Mouse (Mus musculus) gastrocnemius, postnatal 4 days (tissue): ENCODE data around the gene Agps. TPM values are rescaled to one million over a fixed set of nuclear protein-coding genes. Genes with fewer than 3 reads are reported as not detected.

Experiments used
- DNase-seq, 2 experiments: peaks; one replicate each; pipeline ENCODE4 v3.0.0; 2021 to 2022; ENCODE audit warnings: low spot score in 2 of 2, mixed read lengths in 2 of 2
- total RNA-seq, 2 experiments: library from RNA; stranded (reverse); gene quantifications; 2 replicates each; pipeline ENCODE4 v1.2.3; 2021

Agps gene
- total RNA-seq, 2 experiments from 2014 or later, result 39.8 to 43.9 TPM

DNA sequence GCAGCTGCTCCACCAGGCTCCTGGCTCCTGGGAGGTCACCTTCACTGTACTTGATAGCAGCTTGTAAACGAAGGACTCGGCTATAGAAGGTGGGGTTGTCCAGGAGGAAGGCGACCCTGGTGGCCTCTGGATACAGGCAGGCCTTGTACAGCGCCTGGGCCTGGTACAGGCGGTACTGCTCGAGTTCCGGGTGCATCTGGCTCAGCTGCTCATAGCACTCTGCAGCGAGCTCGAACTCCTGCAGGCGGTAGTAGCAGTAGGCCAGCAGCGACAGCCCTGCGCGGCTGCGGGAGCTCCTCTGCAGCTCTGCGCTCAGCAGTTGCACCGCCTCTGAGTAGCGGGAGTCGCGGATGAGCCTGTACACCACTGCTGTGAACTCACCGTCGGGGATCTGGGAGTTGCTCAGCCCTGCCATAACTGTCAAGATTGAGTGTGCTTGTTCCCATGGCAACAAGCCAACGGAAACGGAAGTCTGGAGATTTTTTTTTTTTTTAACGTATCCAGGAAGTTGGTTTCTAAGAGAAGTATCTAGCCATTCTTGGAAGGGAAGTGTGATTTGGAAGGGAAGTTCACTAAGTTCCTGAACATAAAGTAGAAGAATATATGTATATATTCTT lies 145.9 kb downstream of the Agps start, which contains the start of gene Ttc30a2:
Ttc30a2 (minus strand) TSS at position 419 of the 617 bp plus-strand sequence.
- DNase-seq, result peak in 1 of 2 experiments; percentile 25

Other genes starting within 250 kb of the Agps start
- 100 to 1,000 TPM; 421 to 501 TPM for gene Hnrnpa3, start 172.9 kb upstream of the Agps start, total RNA-seq
- 10 to 100 TPM; 38.1 to 42.1 TPM for gene Nfe2l2, start 127.5 kb upstream of the Agps start, total RNA-seq
- 1 to 10 TPM; 6.2 to 6.5 TPM for gene Ttc30b, start 106.4 kb downstream of the Agps start, total RNA-seq
- under 1 TPM; 0.21 to 0.22 TPM for gene Ttc30a2, start 146.0 kb downstream of the Agps start, total RNA-seq
- 1 to 10 TPM; 2.0 to 2.5 TPM for gene Ttc30a1, start 149.8 kb downstream of the Agps start, total RNA-seq